Mouse (Mus musculus) G1E (cell line): ENCODE measurements around the gene Phldb1.

Experiments used
- CTCF ChIP-seq: IDR thresholded peaks from 2 replicates; pipeline ENCODE4 v1.5.1; 2012; ENCODE audit warnings: low read depth, low read length, inconsistent platforms, mixed read lengths
- GATA1 ChIP-seq: IDR thresholded peaks from 2 replicates; pipeline ENCODE4 v1.6.1; 2012; ENCODE audit warnings: borderline replicate concordance, low read length, inconsistent platforms, mixed read lengths
- GATA2 ChIP-seq: IDR thresholded peaks from 2 replicates; pipeline ENCODE4 v1.6.1; 2012; ENCODE audit warnings: low read depth, low read length, inconsistent platforms, borderline replicate concordance
- POLR2AphosphoS5 ChIP-seq: IDR thresholded peaks from 2 replicates; pipeline ENCODE4 v1.6.1; 2012; ENCODE audit warnings: low read depth, low read length, inconsistent platforms; ENCODE audit not compliant: insufficient replicate concordance
- TAL1 ChIP-seq: conservative IDR thresholded peaks from 2 replicates; pipeline ENCODE4 v1.6.1; 2012; ENCODE audit warnings: low read depth, low read length, inconsistent platforms, mixed read lengths

- TF ChIP-seq CTCF (no peak), GATA1 (no peak), POLR2AphosphoS5 (no peak), TAL1 (no peak), GATA2 (no peak)
These were observed 71.3 kb downstream of the Phldb1 start for GRCm38 (mm10) chr9:44663706-44664105.
